Mouse (Mus musculus): ENCODE results near the gene 4930452B06Rik.
"Not testable (repeated sequence)": the region's sequence is repeated elsewhere in the genome, so short reads cannot be mapped to it uniquely, and the experiment has no call there.

The 4930452B06Rik gene

GRCm38 (mm10) chr14:8665636-8666411 lies at the start of gene 4930452B06Rik:
Gene 4930452B06Rik (minus strand): TSS chr14:8666240.
- peak; percentile 86 for DNase-seq (ENCODE audit: low read depth, low spot score)

- DNase-seq (ENCODE audit: low read depth, low spot score), result no peak
These were observed 46.6 kb upstream of the 4930452B06Rik start for GRCm38 (mm10) chr14:8712674-8713073.

- DNase-seq (ENCODE audit: low read depth, low spot score), result no peak
These were observed 23.4 kb upstream of the 4930452B06Rik start for GRCm38 (mm10) chr14:8689451-8689850.

- no peak for DNase-seq (ENCODE audit: low read depth, low spot score)
These were observed 22.4 kb upstream of the 4930452B06Rik start for GRCm38 (mm10) chr14:8688462-8688861.

- no peak for DNase-seq (ENCODE audit: low read depth, low spot score)
These were observed 20.1 kb upstream of the 4930452B06Rik start for GRCm38 (mm10) chr14:8686185-8686584.

GRCm38 (mm10) chr14:8679896-8680295 lies 13.9 kb upstream of the 4930452B06Rik start:
- no peak for DNase-seq (ENCODE audit: low read depth, low spot score)

- no peak for DNase-seq (ENCODE audit: low read depth, low spot score)
These were observed 5.7 kb downstream of the 4930452B06Rik start for GRCm38 (mm10) chr14:8660359-8660758.

- peak; percentile 64 for DNase-seq (ENCODE audit: low read depth, low spot score)
These were observed 24.3 kb downstream of the 4930452B06Rik start for GRCm38 (mm10) chr14:8641650-8642279.

GRCm38 (mm10) chr14:8632211-8632610 lies 33.8 kb downstream of the 4930452B06Rik start:
- no peak for DNase-seq (ENCODE audit: low read depth, low spot score)

- DNase-seq (ENCODE audit: low read depth, low spot score), result no peak
These were observed 37.6 kb downstream of the 4930452B06Rik start for GRCm38 (mm10) chr14:8628406-8628805.

- no peak for DNase-seq (ENCODE audit: low read depth, low spot score)
These were observed 38.6 kb downstream of the 4930452B06Rik start for GRCm38 (mm10) chr14:8627481-8627880.

- DNase-seq (ENCODE audit: low read depth, low spot score), result no peak
These were observed 44.9 kb downstream of the 4930452B06Rik start for GRCm38 (mm10) chr14:8621164-8621563.

GRCm38 (mm10) chr14:8620580-8620979 lies 45.5 kb downstream of the 4930452B06Rik start:
- no peak for DNase-seq (ENCODE audit: low read depth, low spot score)

GRCm38 (mm10) chr14:8615636-8616035 lies 50.4 kb downstream of the 4930452B06Rik start:
- DNase-seq (ENCODE audit: low read depth, low spot score), result no peak

- not testable (repeated sequence) for DNase-seq (ENCODE audit: low read depth, low spot score)
These were observed 51.6 kb downstream of the 4930452B06Rik start for GRCm38 (mm10) chr14:8614430-8614829.

- DNase-seq (ENCODE audit: low read depth, low spot score), result no peak
These were observed 54.0 kb downstream of the 4930452B06Rik start for GRCm38 (mm10) chr14:8612080-8612479.

- no peak for DNase-seq (ENCODE audit: low read depth, low spot score)
These were observed 55.9 kb downstream of the 4930452B06Rik start for GRCm38 (mm10) chr14:8610108-8610507.

- peak; percentile 59 for DNase-seq (ENCODE audit: low read depth, low spot score)
These were observed 57.4 kb downstream of the 4930452B06Rik start for GRCm38 (mm10) chr14:8608559-8609171.

- DNase-seq (ENCODE audit: low read depth, low spot score), result no peak
These were observed 61.1 kb downstream of the 4930452B06Rik start for GRCm38 (mm10) chr14:8604898-8605297.

GRCm38 (mm10) chr14:8585031-8585430 lies 81.0 kb downstream of the 4930452B06Rik start:
- DNase-seq (ENCODE audit: low read depth, low spot score), result no peak

- not testable (repeated sequence) for DNase-seq (ENCODE audit: low read depth, low spot score)
These were observed 115.0 kb downstream of the 4930452B06Rik start for GRCm38 (mm10) chr14:8551006-8551405.

- no peak for DNase-seq (ENCODE audit: low read depth, low spot score)
These were observed 116.9 kb downstream of the 4930452B06Rik start for GRCm38 (mm10) chr14:8549108-8549507.
